Mouse (Mus musculus) forebrain, embryonic 12.5 days (tissue): Measurements from ENCODE around the gene Amer3. TPM values are rescaled to one million over a fixed set of nuclear protein-coding genes. Genes with fewer than 3 reads are reported as not detected.
"Not testable (repeated sequence)": the region's sequence is repeated elsewhere in the genome, so short reads cannot be mapped to it uniquely, and the experiment has no call there.

Source experiments
- ATAC-seq: fragments of 200-750 bp; cut with Nextera tagmentation; 2 replicates; pipeline ENCODE4 v1.8.0; 2017; ENCODE audit warnings: moderate TSS enrichment; ENCODE audit not compliant: low FRiP score
- H3K27ac ChIP-seq: fragments of 300-500 bp; sonication (generic); 2 replicates; pipeline ENCODE4 v1.5.1; 2016; ENCODE audit warnings: mild to moderate bottlenecking
- H3K27me3 ChIP-seq: fragments of 300-500 bp; sonication (generic); 2 replicates; pipeline ENCODE4 v1.6.1; 2016; ENCODE audit warnings: mild to moderate bottlenecking
- H3K36me3 ChIP-seq: fragments of 300-500 bp; sonication (generic); replicated peaks from 2 replicates; pipeline ENCODE4 v1.6.1; 2016; ENCODE audit warnings: mild to moderate bottlenecking
- H3K4me1 ChIP-seq: fragments of 300-500 bp; sonication (generic); 2 replicates; pipeline ENCODE4 v1.6.1; 2016
- H3K4me2 ChIP-seq: fragments of 300-500 bp; sonication (generic); 2 replicates; pipeline ENCODE4 v1.6.1; 2016; ENCODE audit warnings: mild to moderate bottlenecking, moderate library complexity
- H3K4me3 ChIP-seq: fragments of 300-500 bp; sonication (generic); replicated peaks from 2 replicates; pipeline ENCODE4 v1.5.1; 2016; ENCODE audit warnings: mild to moderate bottlenecking
- H3K9ac ChIP-seq: fragments of 300-500 bp; sonication (generic); 2 replicates; pipeline ENCODE4 v1.6.1; 2016; ENCODE audit warnings: mild to moderate bottlenecking
- H3K9me3 ChIP-seq: fragments of 300-500 bp; sonication (generic); 2 replicates; pipeline ENCODE4 v1.6.1; 2016
- WGBS: fragments of 180-500 bp; shearing (Covaris S2); methylation state at CpG from one replicate; pipeline ENCODE4 v1.1.7; 2016; 5-methylcytosine and 5-hydroxymethylcytosine counted together
- polyA plus RNA-seq: library from polyadenylated mRNA; unstranded; fragments of >200 nt; fragmentation: Nextera tagmentation; extraction: Ambion mirVana; gene quantifications from 2 replicates; pipeline ENCODE4 v1.2.1, GENCODE M21; 2016

Gene Amer3
- polyA plus RNA-seq, result 8.3 and 10.1 TPM in 2 replicates

- H3K4me1 ChIP-seq, result peaks cover 15% of the 10 kb centered on the region
- under 1% methylated on average over 53 of the region's 53 CpGs for WGBS
- peak within 1 kb of the TSS; percentile 52 for H3K9ac ChIP-seq
- H3K27ac ChIP-seq, result peak within 1 kb of the TSS; percentile 79
- H3K27me3 ChIP-seq, result peaks cover 23% of the 10 kb centered on the region
- H3K4me3 ChIP-seq, result peak within 1 kb of the TSS; percentile 51
- no peaks in the 10 kb centered on the region for H3K9me3 ChIP-seq
- H3K36me3 ChIP-seq, result no peaks in the 10 kb centered on the region
- peak; percentile 93 for ATAC-seq
- peak within 1 kb of the TSS; percentile 81 for H3K4me2 ChIP-seq
These were observed at the start of gene Amer3 for GRCm38 (mm10) chr1:34578851-34579781. Amer3 (plus strand) TSS chr1:34579657.

GRCm38 (mm10) chr1:34534574-34534973 is 44.9 kb upstream of the Amer3 start:
- not testable (repeated sequence) for ATAC-seq, H3K9me3 ChIP-seq, H3K27ac ChIP-seq, H3K36me3 ChIP-seq, H3K9ac ChIP-seq, H3K4me3 ChIP-seq, H3K4me2 ChIP-seq
- WGBS, result 64% methylated on average over 3 of the region's 3 CpGs
- Histone ChIP-seq H3K27me3 (peaks cover 41% of the 10 kb centered on the region), H3K4me1 (peaks cover 14% of the 10 kb centered on the region)

- not testable (repeated sequence) for H3K36me3 ChIP-seq, H3K27ac ChIP-seq, H3K9me3 ChIP-seq, ATAC-seq, H3K9ac ChIP-seq, H3K4me3 ChIP-seq
- H3K4me2 ChIP-seq, result peak within 1 kb of the TSS; percentile 21
- WGBS, result 48% methylated on average over 7 of the region's 7 CpGs
- peaks cover 14% of the 10 kb centered on the region for H3K4me1 ChIP-seq
- H3K27me3 ChIP-seq, result peaks cover 41% of the 10 kb centered on the region
These were observed 44.3 kb upstream of the Amer3 start, which contains the start of gene Cfc1 for GRCm38 (mm10) chr1:34535043-34535698. Cfc1 (plus strand) TSS chr1:34535648.

GRCm38 (mm10) chr1:34536291-34536766 is 43.1 kb upstream of the Amer3 start:
- WGBS, result 2% methylated on average over 14 of the region's 14 CpGs
- H3K4me3 ChIP-seq, result no peak overlapping the region
- no peaks in the 10 kb centered on the region for H3K36me3 ChIP-seq
- H3K27ac ChIP-seq, result no peak overlapping the region
- H3K9ac ChIP-seq, result no peak overlapping the region
- peaks cover 14% of the 10 kb centered on the region for H3K4me1 ChIP-seq
- H3K9me3 ChIP-seq, result no peaks in the 10 kb centered on the region
- no peak for ATAC-seq
- peak overlapping the region; percentile 21 for H3K4me2 ChIP-seq
- H3K27me3 ChIP-seq, result peaks cover 41% of the 10 kb centered on the region

GRCm38 (mm10) chr1:34536767-34537485 is 42.5 kb upstream of the Amer3 start:
- 2% methylated on average over 16 of the region's 16 CpGs for WGBS
- Histone ChIP-seq H3K4me2 (peak overlapping the region; percentile 21), H3K9ac (no peak overlapping the region), H3K4me3 (peak overlapping the region; percentile 10; the same call in 1 of the 2 replicates), H3K36me3 (no peaks in the 10 kb centered on the region), H3K27me3 (peaks cover 41% of the 10 kb centered on the region), H3K9me3 (no peaks in the 10 kb centered on the region), H3K27ac (no peak overlapping the region), H3K4me1 (peaks cover 14% of the 10 kb centered on the region)
- ATAC-seq, result no peak

- 73% methylated on average over 1 of the region's 1 CpGs for WGBS
- no peaks in the 10 kb centered on the region for H3K27me3 ChIP-seq
- no peak overlapping the region for H3K4me2 ChIP-seq
- no peaks in the 10 kb centered on the region for H3K4me1 ChIP-seq
- ATAC-seq, result no peak
- no peak overlapping the region for H3K4me3 ChIP-seq
- no peak overlapping the region for H3K9ac ChIP-seq
- H3K9me3 ChIP-seq, result no peaks in the 10 kb centered on the region
- no peak overlapping the region for H3K27ac ChIP-seq
- no peaks in the 10 kb centered on the region for H3K36me3 ChIP-seq
These were observed 32.4 kb upstream of the Amer3 start for GRCm38 (mm10) chr1:34547074-34547473.

GRCm38 (mm10) chr1:34553690-34554089 is 25.8 kb upstream of the Amer3 start:
- no peak for ATAC-seq
- Histone ChIP-seq H3K4me3 (no peak overlapping the region), H3K27me3 (no peaks in the 10 kb centered on the region), H3K9ac (no peak overlapping the region), H3K27ac (no peak overlapping the region), H3K9me3 (no peaks in the 10 kb centered on the region), H3K4me2 (no peak overlapping the region), H3K36me3 (no peaks in the 10 kb centered on the region), H3K4me1 (no peaks in the 10 kb centered on the region)
- 83% methylated on average over 1 of the region's 1 CpGs for WGBS

- H3K27me3 ChIP-seq, result no peaks in the 10 kb centered on the region
- no peak overlapping the region for H3K4me2 ChIP-seq
- no peaks in the 10 kb centered on the region for H3K9me3 ChIP-seq
- no peak for ATAC-seq
- no peaks in the 10 kb centered on the region for H3K4me1 ChIP-seq
- no peak overlapping the region for H3K4me3 ChIP-seq
- WGBS, result 90% methylated on average over 7 of the region's 7 CpGs
- no peak overlapping the region for H3K9ac ChIP-seq
- no peak overlapping the region for H3K27ac ChIP-seq
- H3K36me3 ChIP-seq, result no peaks in the 10 kb centered on the region
These were observed 25.2 kb upstream of the Amer3 start for GRCm38 (mm10) chr1:34554275-34554674.

- Histone ChIP-seq H3K27me3 (no peaks in the 10 kb centered on the region), H3K4me2 (no peak within 1 kb of the TSS), H3K9me3 (no peaks in the 10 kb centered on the region), H3K9ac (no peak within 1 kb of the TSS), H3K27ac (no peak within 1 kb of the TSS), H3K4me1 (no peaks in the 10 kb centered on the region), H3K36me3 (no peaks in the 10 kb centered on the region), H3K4me3 (no peak within 1 kb of the TSS)
- no peak for ATAC-seq
- 90% methylated on average over 15 of the region's 15 CpGs for WGBS
These were observed 18.6 kb upstream of the Amer3 start, which contains the start of gene Prss40 for GRCm38 (mm10) chr1:34560843-34561242. Prss40 (minus strand) TSS chr1:34560943.

GRCm38 (mm10) chr1:34564383-34565045 is 14.9 kb upstream of the Amer3 start:
- Histone ChIP-seq H3K4me3 (no peak overlapping the region), H3K27me3 (no peaks in the 10 kb centered on the region), H3K27ac (no peak overlapping the region), H3K9me3 (no peaks in the 10 kb centered on the region), H3K4me1 (no peaks in the 10 kb centered on the region), H3K36me3 (no peaks in the 10 kb centered on the region), H3K9ac (no peak overlapping the region), H3K4me2 (no peak overlapping the region)
- no peak for ATAC-seq
- WGBS, result 84% methylated on average over 8 of the region's 8 CpGs

GRCm38 (mm10) chr1:34568120-34568519 is 11.3 kb upstream of the Amer3 start:
- Histone ChIP-seq H3K9ac (no peak overlapping the region), H3K27ac (no peak overlapping the region), H3K4me3 (no peak overlapping the region), H3K4me1 (no peaks in the 10 kb centered on the region), H3K9me3 (no peaks in the 10 kb centered on the region), H3K36me3 (no peaks in the 10 kb centered on the region), H3K27me3 (no peaks in the 10 kb centered on the region), H3K4me2 (no peak overlapping the region)
- WGBS, result 99% methylated on average over 2 of the region's 2 CpGs
- ATAC-seq, result no peak
